Mouse (Mus musculus) olfactory bulb, adult 2 months (tissue): ENCODE data around the gene Rtkn. TPM values are rescaled to one million over a fixed set of nuclear protein-coding genes. Genes with fewer than 3 reads are reported as not detected.

Experiments used
- H3K27ac ChIP-seq: fragments of 200-500 bp; 2 replicates; pipeline ENCODE4 v1.5.1; 2012; ENCODE audit warnings: low read depth, low read length; ENCODE audit not compliant: insufficient read depth
- H3K4me1 ChIP-seq: fragments of 200-500 bp; 2 replicates; pipeline ENCODE4 v1.6.1; 2012; ENCODE audit warnings: low read length; ENCODE audit not compliant: control insufficient read depth, insufficient read depth
- H3K4me3 ChIP-seq: fragments of 200-500 bp; 2 replicates; pipeline ENCODE4 v1.5.1; 2012; ENCODE audit warnings: mild to moderate bottlenecking, low read depth, low read length, moderate library complexity; ENCODE audit not compliant: insufficient read depth
- CTCF ChIP-seq: fragments of 200-500 bp; IDR thresholded peaks from 2 replicates; pipeline ENCODE4 v1.5.1; 2012; ENCODE audit warnings: low read depth, mild to moderate bottlenecking, low read length, moderate library complexity; ENCODE audit not compliant: insufficient read depth
- POLR2A ChIP-seq: fragments of 200-500 bp; IDR thresholded peaks from 2 replicates; pipeline ENCODE4 v1.6.1; 2012; ENCODE audit warnings: mild to moderate bottlenecking, low read depth, low read length, moderate library complexity; ENCODE audit not compliant: insufficient read depth
- WGBS: fragments of 180-500 bp; shearing (Covaris S2); methylation state at CpG from one replicate; pipeline ENCODE4 v1.1.7; 2018; 5-methylcytosine and 5-hydroxymethylcytosine counted together
- polyA plus RNA-seq: library from polyadenylated mRNA; stranded (reverse); fragments of >200 nt; gene quantifications from 2 replicates; pipeline ENCODE4 v1.2.4, GENCODE M21; 2012; ENCODE audit warnings: low replicate concordance; ENCODE audit not compliant: missing spikeins, insufficient read depth, insufficient read length

Gene Rtkn
- polyA plus RNA-seq, 1 experiment, result not detected

DNA sequence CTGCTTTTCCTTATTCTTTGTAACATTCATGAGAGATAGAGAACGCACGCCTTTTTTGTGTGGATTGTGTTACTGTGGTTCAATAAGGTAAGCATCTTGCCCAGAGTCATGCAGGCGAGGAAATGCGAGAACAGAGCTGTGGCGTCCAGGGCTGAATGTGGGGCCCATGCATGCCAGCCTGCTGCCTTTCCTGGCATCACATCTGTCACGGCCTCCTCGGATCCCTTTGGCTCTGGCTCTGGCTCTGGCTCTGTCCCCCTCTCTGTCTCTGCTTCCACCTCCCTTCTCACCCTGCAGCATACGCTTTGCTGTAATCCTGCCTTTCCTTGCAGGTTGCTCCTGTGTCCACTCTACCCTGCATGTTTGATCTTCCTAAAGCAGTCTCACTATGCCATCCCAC, 40.7 kb downstream of the Rtkn start:
- Histone ChIP-seq H3K4me1 (peaks cover 19% of the 10 kb centered on the region; the same call in 1 of the 2 replicates), H3K4me3 (no peak overlapping the region), H3K27ac (no peak overlapping the region)
- TF ChIP-seq CTCF (no peak), POLR2A (no peak)
- WGBS, result 66% methylated on average over 8 of the region's 8 CpGs

DNA sequence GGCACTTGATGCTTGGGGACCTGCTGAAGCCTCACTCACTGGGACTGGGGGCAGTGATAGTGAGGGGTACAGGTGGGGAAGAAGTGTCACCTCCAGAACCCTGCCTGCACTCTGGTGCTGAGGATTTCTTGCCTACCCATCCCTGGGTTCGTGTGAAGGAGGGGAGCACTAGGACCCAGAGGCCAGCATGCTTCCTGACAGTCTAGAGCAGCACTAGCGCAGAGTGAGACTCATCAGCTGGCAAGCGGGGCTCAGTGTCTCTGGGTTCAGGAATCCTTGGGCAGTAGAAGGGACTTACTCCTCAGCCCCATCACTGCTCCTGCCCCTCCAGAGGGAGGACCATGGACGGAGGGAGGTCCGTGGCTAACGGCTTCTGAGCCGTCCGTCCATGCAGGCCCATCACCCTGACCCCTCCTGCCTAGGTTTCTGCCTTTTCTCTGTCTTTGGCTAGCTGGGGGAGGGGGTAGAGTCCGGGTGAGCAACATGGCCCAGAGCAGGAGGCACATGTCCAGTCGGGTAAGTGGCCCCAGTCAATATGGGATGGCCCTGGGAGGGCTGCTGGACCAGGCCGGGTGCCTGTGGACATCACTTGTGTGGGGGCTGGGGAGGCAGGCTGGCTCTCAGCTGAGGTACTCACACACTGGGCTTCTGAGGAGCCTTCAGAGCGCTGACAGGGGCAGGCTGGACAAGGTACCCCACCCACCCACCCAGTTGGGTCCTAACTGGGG, 44.3 kb downstream of the Rtkn start:
- Histone ChIP-seq H3K4me3 (peak overlapping the region; percentile 86), H3K27ac (peak overlapping the region; percentile 83), H3K4me1 (peaks cover 35% of the 10 kb centered on the region)
- WGBS, result 11% methylated on average over 12 of the region's 12 CpGs
- TF ChIP-seq CTCF (no peak), POLR2A (peak; percentile 18; the same call in 1 of the 2 replicates)

DNA sequence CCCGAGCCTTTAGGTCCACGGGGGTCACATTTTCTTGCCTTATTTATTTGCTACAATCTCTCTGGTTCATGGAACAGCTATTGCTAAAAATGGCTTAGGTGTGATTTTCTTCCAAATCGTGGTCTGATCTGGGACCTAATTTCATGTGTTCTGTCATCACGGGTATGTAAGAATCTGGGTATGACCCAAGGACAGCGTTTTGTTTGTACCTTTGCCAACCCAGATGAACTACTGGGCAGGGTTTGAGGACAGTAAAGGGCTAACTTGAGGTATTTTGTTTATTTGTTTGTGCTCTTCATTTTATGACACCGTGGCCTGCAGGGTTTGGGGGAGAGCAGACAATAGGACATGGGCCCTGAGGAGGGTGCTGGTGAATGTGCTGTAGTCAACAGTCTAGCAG, 45.3 kb downstream of the Rtkn start:
- Histone ChIP-seq H3K4me1 (peaks cover 42% of the 10 kb centered on the region), H3K27ac (peak overlapping the region; percentile 69; the same call in 1 of the 2 replicates), H3K4me3 (peak overlapping the region; percentile 86)
- WGBS, result 39% methylated on average over 6 of the region's 6 CpGs
- no peak for TF ChIP-seq POLR2A
- no peak for TF ChIP-seq CTCF

DNA sequence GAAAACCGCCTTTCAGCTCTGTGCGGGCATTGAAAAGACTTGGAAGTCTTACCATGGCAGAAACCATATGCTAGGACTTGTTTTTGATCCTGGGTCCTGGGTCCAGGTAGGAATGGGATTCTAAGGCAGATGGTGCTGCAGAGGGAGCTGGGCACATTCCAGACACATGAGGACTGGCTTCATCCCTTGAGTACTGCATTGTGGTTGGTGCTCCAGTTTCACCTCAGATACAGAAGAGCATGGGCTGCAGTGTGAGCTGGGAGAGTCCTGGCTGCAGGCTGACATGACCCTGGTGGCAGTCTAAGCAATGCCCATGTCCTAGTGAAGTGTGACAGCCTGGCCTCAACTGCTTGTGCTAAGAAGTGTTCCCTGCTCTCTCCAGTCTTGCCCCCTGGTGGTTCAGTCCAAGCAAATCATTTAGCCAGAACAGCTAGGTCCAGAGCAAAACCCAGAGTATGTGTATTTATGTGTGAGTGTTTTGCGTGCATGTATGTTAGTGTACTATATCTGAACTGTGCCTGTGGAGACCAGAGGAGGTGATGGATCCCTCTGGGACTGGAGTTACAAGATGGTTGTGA, 49.7 kb downstream of the Rtkn start:
- 69% methylated on average over 3 of the region's 3 CpGs for WGBS
- TF ChIP-seq POLR2A (no peak), CTCF (peak; percentile 7; the same call in 1 of the 2 replicates)
- peak overlapping the region; percentile 47 for H3K27ac ChIP-seq

DNA sequence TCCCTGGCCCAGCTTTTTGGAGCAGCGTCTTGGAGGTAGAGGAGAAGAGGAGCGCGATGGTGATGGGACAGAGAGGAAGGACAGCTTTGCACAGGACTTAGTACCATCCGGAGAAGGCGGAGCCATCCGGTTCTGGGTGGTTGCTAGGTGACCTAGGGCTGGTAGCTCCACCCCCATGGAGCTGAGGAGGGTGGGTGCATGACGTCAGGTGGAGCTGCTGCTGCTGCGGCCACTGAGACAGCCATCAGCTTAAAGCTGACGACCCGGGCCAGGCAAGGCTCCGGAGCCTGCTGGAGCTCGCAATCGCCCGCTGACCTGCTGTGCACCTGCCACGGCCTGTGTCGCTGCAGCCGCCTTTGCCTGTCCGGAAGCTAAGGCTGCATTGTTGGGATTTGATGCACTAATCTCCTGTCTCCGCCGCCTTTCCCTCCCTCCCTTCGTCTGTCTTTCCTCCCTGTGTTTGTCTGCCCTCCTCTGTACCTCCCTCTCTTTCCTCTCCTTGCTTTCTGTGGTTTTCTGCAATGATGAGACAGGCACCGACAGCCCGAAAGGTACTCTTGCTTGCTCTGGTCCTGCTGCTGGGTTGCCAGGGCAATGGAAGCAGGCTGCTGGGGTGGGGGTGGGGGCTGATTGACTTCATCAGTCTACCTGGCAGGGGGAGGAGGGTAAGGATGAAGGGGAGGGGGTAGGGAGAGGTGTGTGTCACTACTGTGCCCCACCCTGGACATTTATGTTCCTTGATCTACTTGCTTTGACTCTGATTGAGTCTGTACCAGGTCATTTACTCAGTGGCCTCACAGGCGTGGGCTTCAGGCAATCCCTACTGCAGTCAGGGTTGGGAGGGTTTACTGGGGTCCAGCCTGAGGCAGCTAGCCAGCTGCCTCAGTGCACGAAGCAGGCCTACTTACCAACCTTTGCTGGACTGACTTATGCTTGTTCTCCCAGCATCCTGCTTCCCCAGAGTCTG, 50.9 kb downstream of the Rtkn start:
- H3K4me1 ChIP-seq, result peaks cover 55% of the 10 kb centered on the region
- peak overlapping the region; percentile 91 for H3K27ac ChIP-seq
- H3K4me3 ChIP-seq, result peak overlapping the region; percentile 83
- TF ChIP-seq POLR2A (peak; percentile 29; the same call in 1 of the 2 replicates), CTCF (no peak)
- 7% methylated on average over 25 of the region's 25 CpGs for WGBS

More for the DNA sequence above, 49.7 kb downstream of the Rtkn start:
- Histone ChIP-seq H3K4me1 (peaks cover 61% of the 10 kb centered on the region), H3K4me3 (no peak overlapping the region)

DNA sequence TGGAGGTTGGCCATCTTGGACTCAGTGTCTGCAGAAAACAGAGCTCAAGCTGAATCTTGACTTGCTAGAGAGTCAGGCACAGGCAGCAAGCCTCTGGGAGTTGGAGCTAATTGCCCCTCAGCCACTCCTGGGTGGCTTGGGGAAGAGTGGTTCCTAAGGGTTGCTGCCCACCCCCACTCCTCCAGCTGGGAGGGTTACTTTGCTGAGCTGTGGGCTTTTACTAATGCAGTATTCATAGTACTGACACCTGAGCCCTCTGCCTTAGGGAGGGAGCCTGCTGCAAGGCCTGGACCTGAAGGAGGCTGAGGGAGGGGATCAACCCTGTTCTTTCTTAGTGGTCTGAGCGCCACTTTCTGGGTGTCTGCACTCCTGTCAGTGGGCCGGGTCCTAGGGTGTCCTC, 51.7 kb downstream of the Rtkn start:
- TF ChIP-seq POLR2A (no peak), CTCF (no peak)
- Histone ChIP-seq H3K27ac (no peak overlapping the region), H3K4me3 (peak overlapping the region; percentile 83), H3K4me1 (peaks cover 54% of the 10 kb centered on the region)
- WGBS, result 59% methylated on average over 2 of the region's 2 CpGs

DNA sequence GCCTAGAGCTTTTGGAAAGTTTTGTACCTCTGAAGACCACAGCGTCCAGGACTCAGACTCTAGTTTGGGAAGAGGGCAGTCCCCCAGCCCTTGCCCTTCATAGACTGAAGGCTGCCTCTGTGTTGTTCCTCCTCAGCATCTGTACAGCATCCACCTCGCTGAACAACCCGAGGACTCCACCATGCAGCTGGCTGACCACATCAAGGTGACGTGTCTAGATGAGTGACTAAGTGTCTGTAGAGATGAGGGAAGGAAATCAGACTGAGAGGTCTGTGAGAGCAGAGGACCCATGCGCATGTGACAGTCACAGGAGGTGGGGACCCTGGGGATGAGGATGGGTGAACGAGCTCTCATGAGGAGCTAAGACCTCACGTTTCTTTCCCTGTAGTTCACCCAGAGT, 58.3 kb downstream of the Rtkn start:
- WGBS, result 92% methylated on average over 7 of the region's 7 CpGs
- Histone ChIP-seq H3K4me1 (peaks cover 25% of the 10 kb centered on the region), H3K4me3 (no peak overlapping the region), H3K27ac (no peak overlapping the region)
- TF ChIP-seq POLR2A, result no peak

DNA sequence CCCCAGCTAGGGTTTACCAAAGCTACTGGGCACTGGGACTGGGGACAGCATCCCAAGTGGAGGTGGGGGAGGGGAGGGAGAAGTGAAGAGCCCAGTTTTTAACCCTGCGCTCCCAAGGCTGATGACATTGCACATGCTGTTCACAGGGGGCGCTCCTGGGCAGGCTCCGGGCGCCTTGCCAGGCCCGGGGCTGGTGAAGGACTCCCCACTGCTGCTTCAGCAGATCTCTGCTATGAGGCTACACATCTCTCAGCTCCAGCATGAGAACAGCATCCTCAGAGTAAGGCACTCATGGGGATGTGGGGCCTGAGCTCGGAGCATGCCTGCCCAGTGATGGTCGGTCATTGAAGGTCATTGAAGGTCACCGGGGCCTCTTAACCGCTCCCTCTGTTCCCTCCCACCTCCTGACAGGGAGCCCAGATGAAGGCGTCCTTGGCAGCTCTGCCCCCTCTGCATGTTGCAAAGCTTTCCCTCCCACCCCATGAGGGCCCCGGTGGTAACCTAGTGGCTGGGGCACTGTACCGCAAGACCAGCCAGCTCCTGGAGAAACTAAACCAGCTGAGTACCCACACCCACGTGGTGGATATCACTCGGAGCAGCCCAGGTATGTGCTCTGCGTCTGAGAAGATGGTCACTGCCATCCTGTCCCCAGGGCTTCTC, 62.2 kb downstream of the Rtkn start:
- peak overlapping the region; percentile 34; the same call in 1 of the 2 replicates for H3K27ac ChIP-seq
- 27% methylated on average over 15 of the region's 15 CpGs for WGBS
- peaks cover 18% of the 10 kb centered on the region for H3K4me1 ChIP-seq
- TF ChIP-seq POLR2A (no peak), CTCF (0 out of 2 replicates have a peak, but pooled peaks have one; percentile 43)
- H3K4me3 ChIP-seq, result no peak overlapping the region

Other genes starting within 250 kb of the Rtkn start
- not detected in 2 replicates for gene Sema4f, start 195.7 kb upstream of the Rtkn start, polyA plus RNA-seq
- gene M1ap, start 188.6 kb upstream of the Rtkn start, polyA plus RNA-seq, result not detected in 2 replicates
- gene Dok1, start 102.0 kb upstream of the Rtkn start, polyA plus RNA-seq, result not detected in 2 replicates
- not detected in 2 replicates for gene Loxl3, start 101.3 kb upstream of the Rtkn start, polyA plus RNA-seq
- gene Aup1, start 80.9 kb upstream of the Rtkn start, polyA plus RNA-seq, result not detected in 2 replicates
- not detected in 2 replicates for gene Htra2, start 80.2 kb upstream of the Rtkn start, polyA plus RNA-seq
- not detected in 2 replicates for gene Dqx1, start 77.6 kb upstream of the Rtkn start, polyA plus RNA-seq
- gene Tlx2, start 65.2 kb upstream of the Rtkn start, polyA plus RNA-seq, result not detected in 2 replicates
- gene Pcgf1, start 57.6 kb upstream of the Rtkn start, polyA plus RNA-seq, result not detected in 2 replicates
- not detected in 2 replicates for gene Lbx2, start 49.1 kb upstream of the Rtkn start, polyA plus RNA-seq
- gene Ccdc142, start 33.9 kb upstream of the Rtkn start, polyA plus RNA-seq, result not detected in 2 replicates
- gene Gm42688, start 33.8 kb upstream of the Rtkn start, polyA plus RNA-seq, result not detected in 2 replicates
- not detected in 2 replicates for gene Mrpl53, start 26.4 kb upstream of the Rtkn start, polyA plus RNA-seq
- not detected in 2 replicates for gene Mogs, start 20.0 kb upstream of the Rtkn start, polyA plus RNA-seq
- not detected in 2 replicates for gene Wbp1, start 13.9 kb upstream of the Rtkn start, polyA plus RNA-seq
- not detected in 2 replicates for gene Ino80b, start 10.0 kb upstream of the Rtkn start, polyA plus RNA-seq
- gene Wdr54, start 20.9 kb downstream of the Rtkn start, polyA plus RNA-seq, result not detected in 2 replicates
- gene 1700003E16Rik, start 20.9 kb downstream of the Rtkn start, polyA plus RNA-seq, result not detected in 2 replicates
- 187 TPM in 1 of 2 replicates, not detected in the other for gene Dctn1, start 30.5 kb downstream of the Rtkn start, polyA plus RNA-seq
- not detected in 2 replicates for gene Slc4a5, start 84.4 kb downstream of the Rtkn start, polyA plus RNA-seq
- not detected in 2 replicates for gene Mthfd2, start 190.4 kb downstream of the Rtkn start, polyA plus RNA-seq
- not detected in 2 replicates for gene Mob1a, start 190.6 kb downstream of the Rtkn start, polyA plus RNA-seq
- not detected in 2 replicates for gene Bola3, start 213.7 kb downstream of the Rtkn start, polyA plus RNA-seq